Mouse (Mus musculus) hindbrain, embryonic 12.5 days (tissue): Measurements from ENCODE around the gene Olfr763. TPM values are rescaled to one million over a fixed set of nuclear protein-coding genes. Genes with fewer than 3 reads are reported as not detected.

ENCODE experiments used
- polyA plus RNA-seq: library from polyadenylated mRNA; unstranded; fragments of >200 nt; fragmentation: Nextera tagmentation; extraction: Ambion mirVana; gene quantifications from 2 replicates; pipeline ENCODE4 v1.2.1, GENCODE M21; 2016

Olfr763 gene
- polyA plus RNA-seq, 1 experiment from 2014 or later = not detected

Other genes with a start within 250 kb of the Olfr763 start
- gene Mmp19, start 219.9 kb upstream of the Olfr763 start, polyA plus RNA-seq = 0.27 and 0.63 TPM in 2 replicates
- gene Dnajc14, start 206.7 kb upstream of the Olfr763 start, polyA plus RNA-seq = 61.1 and 64.1 TPM in 2 replicates
- 20.5 and 21.4 TPM in 2 replicates for gene Tmem198b, start 206.4 kb upstream of the Olfr763 start, polyA plus RNA-seq
- 196 and 204 TPM in 2 replicates for gene Sarnp, start 193.5 kb upstream of the Olfr763 start, polyA plus RNA-seq
- 26.3 and 41.4 TPM in 2 replicates for gene Ormdl2, start 189.1 kb upstream of the Olfr763 start, polyA plus RNA-seq
- gene Gdf11, start 119.1 kb upstream of the Olfr763 start, polyA plus RNA-seq = 10.7 and 11.5 TPM in 2 replicates
- gene Cd63, start 109.8 kb upstream of the Olfr763 start, polyA plus RNA-seq = 258 and 273 TPM in 2 replicates
- 11.3 and 15.7 TPM in 2 replicates for gene Rdh5, start 87.9 kb upstream of the Olfr763 start, polyA plus RNA-seq
- gene Bloc1s1, start 86.8 kb upstream of the Olfr763 start, polyA plus RNA-seq = 210 and 235 TPM in 2 replicates
- gene Itga7, start 77.0 kb upstream of the Olfr763 start, polyA plus RNA-seq = 3.6 and 4.4 TPM in 2 replicates
- not detected in 2 replicates for gene Mettl7b, start 49.8 kb upstream of the Olfr763 start, polyA plus RNA-seq
- gene Olfr9, start 21.4 kb upstream of the Olfr763 start, polyA plus RNA-seq = not detected in 2 replicates
- not detected in 2 replicates for gene Olfr764-ps1, start 29.1 kb downstream of the Olfr763 start, polyA plus RNA-seq
- gene Olfr765, start 39.2 kb downstream of the Olfr763 start, polyA plus RNA-seq = not detected in 2 replicates
- gene Olfr766-ps1, start 58.2 kb downstream of the Olfr763 start, polyA plus RNA-seq = not detected in 2 replicates
- gene Olfr767, start 72.1 kb downstream of the Olfr763 start, polyA plus RNA-seq = not detected in 2 replicates
- gene Olfr768, start 88.6 kb downstream of the Olfr763 start, polyA plus RNA-seq = not detected in 2 replicates
- gene Olfr769, start 107.1 kb downstream of the Olfr763 start, polyA plus RNA-seq = not detected in 2 replicates
- not detected in 2 replicates for gene Olfr770, start 128.2 kb downstream of the Olfr763 start, polyA plus RNA-seq
- gene Olfr771, start 154.0 kb downstream of the Olfr763 start, polyA plus RNA-seq = not detected in 2 replicates
- not detected in 2 replicates for gene Olfr772, start 167.1 kb downstream of the Olfr763 start, polyA plus RNA-seq
- gene Olfr773, start 176.6 kb downstream of the Olfr763 start, polyA plus RNA-seq = not detected in 2 replicates
- gene Olfr774, start 225.4 kb downstream of the Olfr763 start, polyA plus RNA-seq = not detected in 2 replicates
- not detected in 2 replicates for gene Olfr775, start 237.6 kb downstream of the Olfr763 start, polyA plus RNA-seq
- gene Olfr776, start 248.3 kb downstream of the Olfr763 start, polyA plus RNA-seq = not detected in 2 replicates